Mouse (Mus musculus) CH12.LX (cell line): ENCODE measurements around the gene Maf.

Experiments
- CHD2 ChIP-seq: IDR thresholded peaks from 2 replicates; pipeline ENCODE4 v1.6.1; 2011; ENCODE audit warnings: low read length, improper control_type of control experiment
- CTCF ChIP-seq, 2 experiments: IDR thresholded peaks in 1 of 2; conservative IDR thresholded peaks in 1 of 2; 2 replicates each; pipeline ENCODE4 v1.5.1; 2011 to 2012; ENCODE audit warnings: low read depth in 2 of 2, low read length in 2 of 2, improper control_type of control experiment in 1 of 2, inconsistent platforms in 1 of 2, mild to moderate bottlenecking in 1 of 2, moderate library complexity in 1 of 2
- JUND ChIP-seq: conservative IDR thresholded peaks from 2 replicates; pipeline ENCODE4 v1.6.1; 2011; ENCODE audit warnings: low read depth, low read length, improper control_type of control experiment
- KAT2A ChIP-seq: IDR thresholded peaks from 2 replicates; pipeline ENCODE4 v1.6.1; 2012; ENCODE audit warnings: low read length, improper control_type of control experiment, inconsistent platforms; ENCODE audit not compliant: insufficient replicate concordance
- POLR2A ChIP-seq: IDR thresholded peaks from 2 replicates; pipeline ENCODE4 v1.6.1; 2011; ENCODE audit warnings: low read depth, mild to moderate bottlenecking, improper control_type of control experiment, low read length
- RAD21 ChIP-seq: IDR thresholded peaks from 2 replicates; pipeline ENCODE4 v1.6.1; 2011; ENCODE audit warnings: low read depth, mild to moderate bottlenecking, low read length, improper control_type of control experiment, moderate library complexity
- SMC3 ChIP-seq: IDR thresholded peaks from 2 replicates; pipeline ENCODE4 v1.6.1; 2011; ENCODE audit warnings: low read depth, low read length, improper control_type of control experiment
- TBP ChIP-seq: conservative IDR thresholded peaks from 2 replicates; pipeline ENCODE4 v1.6.1; 2011; ENCODE audit warnings: low read depth, low read length, improper control_type of control experiment
- USF2 ChIP-seq: conservative IDR thresholded peaks from 2 replicates; pipeline ENCODE4 v1.6.1; 2011; ENCODE audit warnings: low read depth, low read length, improper control_type of control experiment

- TF ChIP-seq SMC3 (no peak), CTCF (conservative IDR thresholded peaks at IDR 0.05 in 1 of 2, IDR thresholded peaks at IDR 0.05 in 1 of 2; ENCODE audit: low read depth in 2 of 2, low read length in 2 of 2) (no peak), TBP (no peak), JUND (no peak), KAT2A (no peak), CHD2 (no peak), POLR2A (no peak), USF2 (no peak), RAD21 (no peak)
Observed at GRCm38 (mm10) chr8:115636751-115637150, 70.8 kb downstream of the Maf start.
